Mouse (Mus musculus): Measurements from ENCODE around the gene Grk6. TPM values are rescaled to one million over a fixed set of nuclear protein-coding genes. Genes with fewer than 3 reads are reported as not detected.

The Grk6 gene
- total and polyA plus RNA-seq, 3 experiments = 27.5 to 53.9 (median 46.0) TPM

DNA sequence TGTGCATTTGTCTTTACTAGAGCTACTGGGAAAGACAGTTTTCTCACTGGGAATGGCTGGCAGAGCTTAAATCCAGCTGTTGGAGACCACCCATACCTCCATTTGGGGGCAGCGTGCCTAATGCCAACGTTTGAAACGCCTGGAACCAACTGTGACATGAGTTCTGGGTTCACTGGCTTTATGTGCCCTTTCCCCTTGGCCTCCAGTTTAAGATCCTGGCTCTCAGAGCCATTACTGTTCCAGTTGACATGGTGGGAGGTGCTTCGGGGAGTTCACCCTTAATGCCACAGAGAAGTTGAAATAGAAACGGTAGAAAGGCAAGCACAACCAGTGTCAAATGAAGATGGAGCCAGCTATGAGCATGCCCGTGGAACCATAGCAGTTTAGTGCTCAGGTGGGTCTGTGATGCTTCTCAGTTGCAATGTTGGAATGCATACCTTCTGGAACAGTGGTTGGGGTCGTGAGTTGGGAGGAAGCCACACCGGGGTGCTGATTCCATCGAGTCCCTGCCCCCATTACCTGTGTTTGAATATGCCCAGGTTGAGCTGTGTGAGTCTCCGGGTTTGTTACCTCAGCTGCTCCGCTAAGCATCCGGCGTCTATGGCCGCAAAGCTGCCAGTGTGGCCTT is 18.6 kb downstream of the Grk6 start:
- DNase-seq (ENCODE audit: low spot score) = no peak
- no peak for TF ChIP-seq GATA2 (IDR thresholded peaks at IDR 0.05; ENCODE audit: borderline replicate concordance, low read depth, low read length)
- no peak for TF ChIP-seq GATA1 (IDR thresholded peaks at IDR 0.05; ENCODE audit: borderline replicate concordance, low read length)
- no peak for TF ChIP-seq POLR2AphosphoS5 (IDR thresholded peaks at IDR 0.05; ENCODE audit: insufficient replicate concordance, low read depth, low read length)
- TF ChIP-seq TAL1 (conservative IDR thresholded peaks at IDR 0.05; ENCODE audit: low read depth, low read length) = no peak
- TF ChIP-seq CTCF (IDR thresholded peaks at IDR 0.05; ENCODE audit: low read depth, low read length) = no peak
- no peaks in the 10 kb centered on the region; the same call in 1 of the 2 replicates for H3K27me3 ChIP-seq (ENCODE audit: insufficient read depth, low read length)
- no peak overlapping the region for H3K4me3 ChIP-seq (ENCODE audit: low read depth, low read length)
- no peaks in the 10 kb centered on the region for H3K9me3 ChIP-seq (replicated peaks)
- peaks cover 69% of the 10 kb centered on the region for H3K36me3 ChIP-seq (replicated peaks)
- peaks cover 19% of the 10 kb centered on the region for H3K4me1 ChIP-seq (ENCODE audit: insufficient read depth, low read depth, low read length)
- no peak for ATAC-seq (ENCODE audit: extremely low read depth, insufficient number of reproducible peaks, low FRiP score, poor library complexity, severe bottlenecking)

GRCm38 (mm10) chr13:55464027-55464884 is 19.4 kb downstream of the Grk6 start, which contains the start of gene Prr7:
TSS of gene Prr7 (plus strand) at chr13:55464267.
- TF ChIP-seq POLR2AphosphoS5 (IDR thresholded peaks at IDR 0.05; ENCODE audit: insufficient replicate concordance, low read depth, low read length) = no peak
- no peak for TF ChIP-seq CTCF (IDR thresholded peaks at IDR 0.05; ENCODE audit: low read depth, low read length)
- Histone ChIP-seq H3K9me3 (replicated peaks) (no peaks in the 10 kb centered on the region), H3K4me3 (ENCODE audit: low read depth, low read length) (no peak within 1 kb of the TSS; the same call in 1 of the 2 replicates), H3K27me3 (ENCODE audit: insufficient read depth, low read length) (peaks cover 1% of the 10 kb centered on the region; the same call in 1 of the 2 replicates), H3K36me3 (replicated peaks) (peaks cover 61% of the 10 kb centered on the region), H3K4me1 (ENCODE audit: insufficient read depth, low read depth, low read length) (peaks cover 19% of the 10 kb centered on the region)
- ATAC-seq (ENCODE audit: extremely low read depth, insufficient number of reproducible peaks, low FRiP score, poor library complexity, severe bottlenecking) (no peak), DNase-seq (ENCODE audit: low spot score) (no peak)

DNA sequence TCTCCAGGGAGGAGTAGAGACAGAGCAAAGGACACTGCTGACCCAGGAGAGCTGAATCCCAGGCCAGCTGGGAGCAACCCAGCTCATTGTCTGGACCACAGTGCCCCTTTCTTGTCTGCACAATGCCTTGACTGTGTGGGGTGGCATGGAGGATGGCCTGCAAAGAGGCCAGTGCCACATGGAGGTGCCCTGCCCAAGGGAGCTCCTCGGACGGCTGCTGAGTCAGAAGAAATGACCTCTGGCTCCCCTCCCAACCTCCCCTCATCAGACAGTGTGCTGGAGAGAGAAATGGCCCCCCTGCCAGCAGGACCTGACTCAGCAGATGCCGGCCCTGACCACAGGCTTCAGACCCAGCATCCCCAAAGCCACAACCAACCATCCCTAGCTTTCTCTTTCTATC is 20.3 kb downstream of the Grk6 start:
- no peak for TF ChIP-seq POLR2AphosphoS5 (IDR thresholded peaks at IDR 0.05; ENCODE audit: insufficient replicate concordance, low read depth, low read length)
- TF ChIP-seq TAL1 (conservative IDR thresholded peaks at IDR 0.05; ENCODE audit: low read depth, low read length) = no peak
- TF ChIP-seq GATA2 (IDR thresholded peaks at IDR 0.05; ENCODE audit: borderline replicate concordance, low read depth, low read length) = no peak
- no peak for TF ChIP-seq CTCF (IDR thresholded peaks at IDR 0.05; ENCODE audit: low read depth, low read length)
- no peak for TF ChIP-seq GATA1 (IDR thresholded peaks at IDR 0.05; ENCODE audit: borderline replicate concordance, low read length)
- Histone ChIP-seq H3K9me3 (replicated peaks) (no peaks in the 10 kb centered on the region), H3K4me1 (ENCODE audit: insufficient read depth, low read depth, low read length) (peaks cover 19% of the 10 kb centered on the region), H3K36me3 (replicated peaks) (peaks cover 52% of the 10 kb centered on the region), H3K4me3 (ENCODE audit: low read depth, low read length) (no peak overlapping the region), H3K27me3 (ENCODE audit: insufficient read depth, low read length) (peaks cover 9% of the 10 kb centered on the region)
- ATAC-seq (ENCODE audit: extremely low read depth, insufficient number of reproducible peaks, low FRiP score, poor library complexity, severe bottlenecking) (no peak), DNase-seq (ENCODE audit: low spot score) (no peak)

GRCm38 (mm10) chr13:55465830-55466440 is 21.1 kb downstream of the Grk6 start:
- no peak for DNase-seq (ENCODE audit: low spot score)

DNA sequence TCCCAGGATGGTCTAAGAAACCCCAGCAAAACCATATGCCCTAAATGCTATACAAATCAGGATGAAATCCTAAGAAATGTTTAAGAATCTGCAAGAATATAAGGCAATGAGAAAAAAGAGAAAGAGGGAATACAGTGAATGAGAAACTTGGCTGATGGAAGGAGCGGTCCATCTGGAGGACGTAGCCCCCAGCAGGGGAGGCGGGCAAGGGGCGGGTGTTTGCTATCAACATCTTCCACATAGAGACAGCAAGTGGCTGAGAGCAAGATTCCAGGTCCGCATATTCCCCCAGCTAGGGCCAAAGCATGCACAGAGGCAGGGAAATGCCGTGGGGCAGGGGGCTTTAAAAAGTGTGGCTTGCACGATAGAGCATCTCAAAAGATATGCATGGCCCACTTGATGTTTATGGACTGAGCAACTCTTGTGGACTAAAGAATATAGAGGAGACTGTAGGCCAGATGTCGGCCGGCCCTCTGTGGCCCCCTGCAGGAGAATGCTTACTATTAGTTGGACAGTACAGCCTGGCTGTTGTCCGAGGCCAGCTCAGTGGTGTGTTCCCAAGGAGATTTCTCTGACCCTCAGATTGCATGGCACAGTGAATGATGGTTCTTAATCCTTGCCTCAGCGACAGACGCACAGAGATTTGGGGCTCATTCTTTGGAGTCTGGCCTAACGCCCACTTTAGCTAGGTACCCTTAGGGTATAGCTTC is 24.1 kb downstream of the Grk6 start:
- DNase-seq (ENCODE audit: low spot score) = no peak
- Histone ChIP-seq H3K36me3 (replicated peaks) (peaks cover 15% of the 10 kb centered on the region), H3K9me3 (replicated peaks) (peaks cover 8% of the 10 kb centered on the region), H3K27me3 (ENCODE audit: insufficient read depth, low read length) (peaks cover 47% of the 10 kb centered on the region), H3K4me1 (ENCODE audit: insufficient read depth, low read depth, low read length) (peaks cover 36% of the 10 kb centered on the region), H3K4me3 (ENCODE audit: low read depth, low read length) (no peak overlapping the region)
- TF ChIP-seq TAL1 (conservative IDR thresholded peaks at IDR 0.05; ENCODE audit: low read depth, low read length) (no peak), GATA1 (IDR thresholded peaks at IDR 0.05; ENCODE audit: borderline replicate concordance, low read length) (no peak), GATA2 (IDR thresholded peaks at IDR 0.05; ENCODE audit: borderline replicate concordance, low read depth, low read length) (no peak), CTCF (IDR thresholded peaks at IDR 0.05; ENCODE audit: low read depth, low read length) (no peak), POLR2AphosphoS5 (IDR thresholded peaks at IDR 0.05; ENCODE audit: insufficient replicate concordance, low read depth, low read length) (no peak)
- ATAC-seq (ENCODE audit: extremely low read depth, insufficient number of reproducible peaks, low FRiP score, poor library complexity, severe bottlenecking) = no peak

More at GRCm38 (mm10) chr13:55465830-55466440, 21.1 kb downstream of the Grk6 start:
- TF ChIP-seq GATA2 (IDR thresholded peaks at IDR 0.05; ENCODE audit: borderline replicate concordance, low read depth, low read length) = no peak
- TF ChIP-seq POLR2AphosphoS5 (IDR thresholded peaks at IDR 0.05; ENCODE audit: insufficient replicate concordance, low read depth, low read length) = no peak
- no peak for TF ChIP-seq TAL1 (conservative IDR thresholded peaks at IDR 0.05; ENCODE audit: low read depth, low read length)
- TF ChIP-seq CTCF (IDR thresholded peaks at IDR 0.05; ENCODE audit: low read depth, low read length) = no peak
- TF ChIP-seq GATA1 (IDR thresholded peaks at IDR 0.05; ENCODE audit: borderline replicate concordance, low read length) = no peak
- no peak for ATAC-seq (ENCODE audit: extremely low read depth, insufficient number of reproducible peaks, low FRiP score, poor library complexity, severe bottlenecking)
- Histone ChIP-seq H3K4me1 (ENCODE audit: insufficient read depth, low read depth, low read length) (peaks cover 23% of the 10 kb centered on the region), H3K9me3 (replicated peaks) (no peaks in the 10 kb centered on the region), H3K4me3 (ENCODE audit: low read depth, low read length) (no peak overlapping the region), H3K36me3 (replicated peaks) (peaks cover 45% of the 10 kb centered on the region), H3K27me3 (ENCODE audit: insufficient read depth, low read length) (peaks cover 17% of the 10 kb centered on the region)
